Mouse (Mus musculus) brown adipose tissue, adult 24 weeks (tissue): ENCODE data around the gene Pld4. TPM values are rescaled to one million over a fixed set of nuclear protein-coding genes. Genes with fewer than 3 reads are reported as not detected.
A peak's percentile ranks its signal among the peaks of the same experiment; 100 is the strongest.

Experiments
- H3K27ac ChIP-seq: fragments of 200-500 bp; replicated peaks from 2 replicates; pipeline ENCODE4 v1.5.1; 2012; ENCODE audit warnings: low read depth, mild to moderate bottlenecking, low read length
- H3K4me1 ChIP-seq: fragments of 200-500 bp; 2 replicates; pipeline ENCODE4 v1.6.1; 2012; ENCODE audit warnings: low read length, mixed read lengths; ENCODE audit not compliant: control insufficient read depth, insufficient read depth, insufficient read length
- H3K4me3 ChIP-seq: fragments of 200-500 bp; 2 replicates; pipeline ENCODE4 v1.5.1; 2012; ENCODE audit warnings: low read depth, mild to moderate bottlenecking, low read length, moderate library complexity; ENCODE audit not compliant: insufficient read depth
- polyA plus RNA-seq: library from polyadenylated mRNA; stranded (reverse); fragments of >200 nt; gene quantifications from 2 replicates; pipeline ENCODE4 v1.2.4, GENCODE M21; 2012; ENCODE audit not compliant: missing spikeins, insufficient read depth, insufficient read length

Gene Pld4
- polyA plus RNA-seq, 1 experiment = 9.4 TPM

DNA sequence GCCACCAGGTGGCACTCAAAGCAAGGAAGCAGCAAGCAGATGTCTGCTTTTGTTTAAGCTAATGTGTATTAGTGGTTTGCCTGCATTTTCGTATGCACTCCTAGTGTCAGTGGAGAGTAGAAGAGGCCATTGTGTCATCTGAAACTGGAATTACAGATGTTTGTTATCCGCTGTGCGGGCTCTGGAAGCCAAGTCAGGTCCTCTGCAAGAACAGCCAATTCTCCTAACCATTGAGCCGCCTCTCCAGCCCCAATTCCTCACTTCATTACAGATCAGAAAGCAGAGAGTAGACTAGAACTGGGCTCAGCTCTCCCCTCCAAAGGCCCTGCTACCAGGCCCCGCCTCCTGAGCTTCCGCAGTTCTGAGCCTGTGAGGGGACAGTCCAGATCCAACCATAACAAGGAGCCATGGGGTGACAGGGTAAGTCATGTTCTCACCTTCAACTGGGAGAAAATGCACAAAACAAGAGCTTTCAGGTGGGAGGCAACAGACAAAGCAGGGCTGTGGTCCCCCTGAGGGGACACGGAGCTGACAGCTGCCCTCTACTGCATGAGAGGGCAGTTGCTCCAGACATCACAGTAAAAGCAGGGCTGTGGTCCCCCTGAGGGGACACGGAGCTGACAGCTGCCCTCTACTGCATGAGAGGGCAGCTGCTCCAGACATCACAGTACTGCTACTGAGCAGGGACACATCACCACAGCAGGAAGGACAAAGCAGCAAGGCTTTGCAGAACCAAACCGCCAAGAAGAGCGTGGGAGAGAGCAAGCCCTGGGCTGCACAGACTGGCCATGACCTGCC is 13.4 kb upstream of the Pld4 start:
- Histone ChIP-seq H3K27ac (no peak overlapping the region), H3K4me1 (peaks cover 5% of the 10 kb centered on the region), H3K4me3 (no peak overlapping the region)

DNA sequence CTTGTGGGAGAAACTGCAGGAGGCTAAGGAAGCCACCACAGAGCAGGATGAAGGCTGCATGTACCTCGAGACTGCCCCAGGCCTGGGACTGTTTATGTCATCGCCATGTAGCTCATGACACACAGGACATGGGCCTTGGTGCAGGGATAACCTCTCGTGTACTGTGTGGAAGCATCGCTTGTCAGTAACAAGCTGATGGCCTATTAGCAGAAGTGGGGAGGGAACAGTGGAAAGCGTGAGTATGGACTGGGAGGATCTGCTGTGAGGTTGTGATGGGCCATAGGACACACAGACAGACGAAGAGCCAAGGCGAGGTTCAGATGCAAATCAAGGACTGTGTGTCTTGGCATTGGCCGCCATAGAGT is 12.9 kb upstream of the Pld4 start:
- Histone ChIP-seq H3K4me1 (peaks cover under 1% of the 10 kb centered on the region; the same call in 1 of the 2 replicates), H3K4me3 (no peak overlapping the region), H3K27ac (no peak overlapping the region)

DNA sequence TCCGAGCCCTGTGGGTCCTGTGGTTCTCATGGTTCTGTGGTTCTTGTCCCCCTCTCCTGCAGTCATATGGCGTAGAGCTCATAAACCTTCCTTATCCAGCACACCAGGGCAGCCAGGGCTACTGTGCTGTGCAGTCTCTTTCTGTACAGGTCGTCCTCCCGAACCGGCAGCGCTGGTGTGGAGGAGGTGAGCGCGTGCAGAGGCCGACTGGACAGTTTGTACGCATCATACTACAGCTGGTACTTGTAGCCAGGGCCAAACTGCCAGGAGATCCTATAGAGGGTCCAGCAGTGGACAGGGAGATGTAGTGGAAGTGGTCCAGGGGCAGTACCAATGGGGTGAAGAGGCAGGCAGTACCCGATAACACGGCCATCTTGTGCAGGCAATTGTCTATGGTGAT is 9.5 kb upstream of the Pld4 start:
- Histone ChIP-seq H3K4me3 (no peak overlapping the region), H3K27ac (no peak overlapping the region), H3K4me1 (no peaks in the 10 kb centered on the region)

DNA sequence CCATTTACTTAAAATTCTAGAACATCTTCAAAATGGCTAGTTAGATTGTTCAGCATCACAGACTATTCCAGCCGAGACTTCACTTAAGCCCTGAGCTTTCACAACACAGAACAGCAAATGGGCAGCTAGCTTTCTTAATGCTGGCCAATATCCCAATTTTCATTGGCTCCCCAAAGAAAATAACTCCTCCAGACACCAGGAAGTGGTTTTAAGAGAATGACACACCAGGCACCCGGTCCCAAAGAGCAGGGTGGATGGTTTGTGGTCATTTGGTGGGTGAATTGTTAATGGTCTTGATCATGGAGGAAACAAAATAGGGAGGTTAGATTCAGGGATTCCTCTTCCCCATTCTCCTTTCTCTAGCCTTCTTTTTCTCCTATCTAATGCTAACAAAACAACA is 8.1 kb upstream of the Pld4 start:
- no peak overlapping the region for H3K27ac ChIP-seq
- H3K4me1 ChIP-seq = no peaks in the 10 kb centered on the region
- H3K4me3 ChIP-seq = no peak overlapping the region

- Histone ChIP-seq H3K27ac (no peak overlapping the region), H3K4me1 (no peaks in the 10 kb centered on the region), H3K4me3 (no peak overlapping the region)
Measured at GRCm38 (mm10) chr12:112755900-112756299, 4.6 kb upstream of the Pld4 start.

GRCm38 (mm10) chr12:112757896-112758295 is 2.6 kb upstream of the Pld4 start:
- Histone ChIP-seq H3K4me1 (no peaks in the 10 kb centered on the region), H3K4me3 (no peak overlapping the region), H3K27ac (no peak overlapping the region)

- Histone ChIP-seq H3K4me1 (no peaks in the 10 kb centered on the region), H3K27ac (no peak overlapping the region), H3K4me3 (no peak overlapping the region)
Measured at GRCm38 (mm10) chr12:112759471-112759870, 984 bp upstream of the Pld4 start.

- H3K4me3 ChIP-seq = peak overlapping the region; percentile 39
- H3K27ac ChIP-seq = peak overlapping the region; percentile 89
- H3K4me1 ChIP-seq = no peaks in the 10 kb centered on the region
Measured at GRCm38 (mm10) chr12:112761411-112761810, 956 bp downstream of the Pld4 start.

- H3K4me3 ChIP-seq = peak overlapping the region; percentile 43
- no peaks in the 10 kb centered on the region for H3K4me1 ChIP-seq
- H3K27ac ChIP-seq = peak overlapping the region; percentile 89
Measured at GRCm38 (mm10) chr12:112762018-112762417, 1.6 kb downstream of the Pld4 start.

GRCm38 (mm10) chr12:112763176-112763575 is 2.7 kb downstream of the Pld4 start:
- Histone ChIP-seq H3K4me3 (no peak overlapping the region), H3K27ac (no peak overlapping the region), H3K4me1 (no peaks in the 10 kb centered on the region)

DNA sequence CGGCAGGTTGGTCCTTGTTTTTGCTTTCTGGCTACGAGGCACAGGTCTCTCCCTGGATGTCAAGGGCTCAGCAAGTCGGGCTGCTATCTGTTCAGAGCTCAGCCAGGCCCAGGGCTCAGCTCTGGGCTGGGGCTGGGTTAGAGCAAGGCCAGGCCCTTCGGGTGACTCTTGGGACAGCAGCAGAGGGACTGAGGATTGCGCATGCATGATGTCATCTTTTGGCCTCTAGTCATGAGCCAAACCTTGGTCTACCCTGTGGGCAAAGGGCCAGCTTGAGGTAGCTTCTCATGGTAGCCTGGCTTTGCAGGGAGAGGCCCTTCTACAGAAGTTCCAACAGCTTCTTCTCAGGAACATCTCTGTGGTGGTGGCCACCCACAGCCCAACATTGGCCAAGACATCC is 3.7 kb downstream of the Pld4 start:
- Histone ChIP-seq H3K4me1 (no peaks in the 10 kb centered on the region), H3K27ac (no peak overlapping the region), H3K4me3 (no peak overlapping the region)

DNA sequence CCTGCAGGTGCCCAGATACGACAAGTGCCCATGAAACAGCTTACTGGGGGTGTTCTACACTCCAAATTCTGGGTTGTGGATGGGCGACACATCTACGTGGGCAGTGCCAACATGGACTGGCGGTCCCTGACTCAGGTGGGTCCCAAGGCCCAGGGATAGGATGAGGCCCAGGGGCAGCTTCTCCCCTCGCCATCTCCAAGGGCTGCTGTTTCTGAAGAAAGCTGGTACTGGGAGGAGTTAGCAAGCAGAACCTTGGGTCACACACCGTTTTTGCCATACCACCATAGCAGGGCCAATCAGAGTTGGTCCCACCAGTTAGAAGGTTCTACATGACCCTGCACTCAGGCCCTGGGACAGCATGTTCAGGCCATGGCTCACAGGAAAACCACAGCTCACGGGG is 4.5 kb downstream of the Pld4 start:
- H3K4me1 ChIP-seq = no peaks in the 10 kb centered on the region
- H3K27ac ChIP-seq = no peak overlapping the region
- no peak overlapping the region for H3K4me3 ChIP-seq

- H3K4me1 ChIP-seq = no peaks in the 10 kb centered on the region
- H3K27ac ChIP-seq = no peak overlapping the region
- H3K4me3 ChIP-seq = no peak overlapping the region
Measured at GRCm38 (mm10) chr12:112766586-112766985, 6.1 kb downstream of the Pld4 start.

- H3K4me3 ChIP-seq = no peak overlapping the region
- no peak overlapping the region for H3K27ac ChIP-seq
- no peaks in the 10 kb centered on the region for H3K4me1 ChIP-seq
Measured at GRCm38 (mm10) chr12:112767036-112767890, 6.8 kb downstream of the Pld4 start.

DNA sequence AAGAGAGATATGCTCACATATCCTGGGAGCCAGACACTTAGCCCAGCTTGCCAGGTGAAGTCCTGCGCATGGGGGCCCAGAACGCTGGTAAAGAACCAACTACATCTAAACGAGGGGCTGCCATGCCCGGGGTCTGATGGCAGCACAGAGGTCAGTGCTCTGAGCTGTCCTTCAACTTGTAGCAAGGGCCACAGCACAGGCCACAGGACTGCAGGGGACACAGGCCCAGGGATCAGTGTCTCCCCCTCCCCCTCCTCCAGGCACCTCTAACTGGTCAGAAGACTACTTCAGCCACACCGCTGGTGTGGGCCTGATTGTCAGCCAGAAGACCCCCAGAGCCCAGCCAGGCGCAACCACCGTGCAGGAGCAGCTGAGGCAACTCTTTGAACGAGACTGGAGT is 7.7 kb downstream of the Pld4 start:
- no peak overlapping the region for H3K27ac ChIP-seq
- no peak overlapping the region for H3K4me3 ChIP-seq
- no peaks in the 10 kb centered on the region for H3K4me1 ChIP-seq

DNA sequence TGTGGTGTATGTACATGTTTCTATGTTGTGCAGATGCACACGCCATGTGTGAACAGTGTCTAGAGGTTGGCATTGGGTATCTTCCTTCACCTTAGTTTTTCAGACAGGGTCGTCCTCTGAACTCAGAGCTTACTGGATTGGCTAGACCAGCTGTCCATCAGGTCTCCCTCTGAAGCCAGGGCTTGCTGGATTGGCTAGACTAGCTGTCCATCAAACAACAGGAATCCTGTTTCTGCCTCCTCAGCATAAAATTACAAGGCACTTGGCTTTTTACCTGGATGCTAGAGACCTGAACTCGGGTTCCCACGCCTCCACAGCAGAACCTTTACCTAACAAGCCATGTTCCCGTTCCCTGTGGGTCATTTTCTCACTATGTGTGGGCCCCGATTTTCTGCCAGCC is 8.6 kb downstream of the Pld4 start:
- Histone ChIP-seq H3K27ac (no peak overlapping the region), H3K4me3 (no peak overlapping the region)

More for the DNA sequence above, 8.6 kb downstream of the Pld4 start:
- no peaks in the 10 kb centered on the region for H3K4me1 ChIP-seq
